Mouse (Mus musculus) mouse embryonic stem cell (cell line): ENCODE data around the gene Chn1.

ENCODE experiments used
- in situ Hi-C, 2 experiments: fragments of 300-500 bp; cut with MboI; formaldehyde crosslinking; loops; 1 replicate in 1 of 2; 3 replicates in 1 of 2; pipeline ENCODE4 v1.14.3; 2019 to 2020; ENCODE audit warnings: low sequenced_read_pairs in 2 of 2, low pct_unique_long_range_greater_than_20kb in 1 of 2, mixed read lengths in 1 of 2; ENCODE audit not compliant: unreplicated experiment in 1 of 2

Gene Chn1

GRCm38 (mm10) chr2:73774786-73775682 is at the start of gene Chn1:
Gene Chn1 (minus strand): TSS chr2:73775346.
- in situ Hi-C loops = no loop called here

- in situ Hi-C loops = loop anchor here in 1 of 2 experiments (25.0 kb wide), 1 partner anchor 231 kb away; the partner anchor contains the start of gene Chrna1
These were observed 43.6 kb upstream of the Chn1 start for GRCm38 (mm10) chr2:73818742-73819141.

- in situ Hi-C loops = loop anchor here (10.0 to 25.0 kb wide), 2 partner anchors 220 to 243 kb away; partner anchors contain the start of gene Chrna1 (in 1 of the 2)
These were observed 32.5 kb upstream of the Chn1 start for GRCm38 (mm10) chr2:73807609-73808008.

- in situ Hi-C loops = loop anchor here (10.0 to 25.0 kb wide), 2 partner anchors 213 to 235 kb away; partner anchors contain the start of gene Chrna1 (in 1 of the 2)
These were observed 25.0 kb upstream of the Chn1 start for GRCm38 (mm10) chr2:73800127-73800526.

GRCm38 (mm10) chr2:73798786-73799185 is 23.6 kb upstream of the Chn1 start:
- in situ Hi-C loops = no loop called here

- in situ Hi-C loops = no loop called here
These were observed 23.0 kb upstream of the Chn1 start for GRCm38 (mm10) chr2:73798136-73798535.

GRCm38 (mm10) chr2:73791846-73792630 is 16.9 kb upstream of the Chn1 start:
- in situ Hi-C loops = no loop called here

GRCm38 (mm10) chr2:73790332-73790731 is 15.2 kb upstream of the Chn1 start:
- in situ Hi-C loops = no loop called here

GRCm38 (mm10) chr2:73788395-73788794 is 13.2 kb upstream of the Chn1 start:
- in situ Hi-C loops = no loop called here

- in situ Hi-C loops = no loop called here
These were observed 7.3 kb upstream of the Chn1 start for GRCm38 (mm10) chr2:73782371-73782905.

GRCm38 (mm10) chr2:73780321-73781010 is 5.3 kb upstream of the Chn1 start:
- in situ Hi-C loops = no loop called here

- in situ Hi-C loops = no loop called here
These were observed 4.7 kb upstream of the Chn1 start for GRCm38 (mm10) chr2:73779796-73780195.

- in situ Hi-C loops = no loop called here
These were observed 4.0 kb upstream of the Chn1 start for GRCm38 (mm10) chr2:73779016-73779595.

GRCm38 (mm10) chr2:73776936-73777335 is 1.8 kb upstream of the Chn1 start:
- in situ Hi-C loops = no loop called here

GRCm38 (mm10) chr2:73775683-73776310 is 651 bp upstream of the Chn1 start:
- in situ Hi-C loops = no loop called here

- in situ Hi-C loops = no loop called here
These were observed 2.2 kb downstream of the Chn1 start for GRCm38 (mm10) chr2:73772945-73773344.

GRCm38 (mm10) chr2:73768669-73769068 is 6.5 kb downstream of the Chn1 start:
- in situ Hi-C loops = no loop called here

- in situ Hi-C loops = no loop called here
These were observed 11.6 kb downstream of the Chn1 start for GRCm38 (mm10) chr2:73763541-73763940.
